Mouse (Mus musculus) right cerebral cortex, postnatal 10 days (tissue): ENCODE measurements around the gene Zfp663.

Experiments used
- DNase-seq, 2 experiments: peaks; one replicate each; pipeline ENCODE4 v3.0.0; 2021; ENCODE audit warnings: low spot score in 2 of 2

The Zfp663 gene

DNA sequence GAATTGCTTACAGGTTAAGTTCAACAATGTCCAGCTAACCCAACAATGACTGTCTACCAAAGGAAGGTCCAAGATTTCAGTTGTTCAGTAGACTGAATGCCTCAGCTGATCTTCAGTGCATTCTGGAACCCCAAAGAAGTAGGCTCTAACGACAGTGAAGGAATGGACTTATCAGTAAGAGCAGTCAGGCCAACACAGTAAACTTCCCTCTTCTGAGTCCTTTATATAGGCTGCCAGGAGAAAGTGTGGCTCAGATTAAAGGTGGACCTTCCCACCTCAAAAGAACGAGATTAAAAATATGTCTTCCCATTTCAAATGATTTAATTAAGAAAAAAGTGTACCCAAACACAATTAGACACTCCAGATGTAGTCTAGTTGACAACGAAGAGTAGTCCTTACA, 1.8 kb upstream of the Zfp663 start:
- DNase-seq = no peak

DNA sequence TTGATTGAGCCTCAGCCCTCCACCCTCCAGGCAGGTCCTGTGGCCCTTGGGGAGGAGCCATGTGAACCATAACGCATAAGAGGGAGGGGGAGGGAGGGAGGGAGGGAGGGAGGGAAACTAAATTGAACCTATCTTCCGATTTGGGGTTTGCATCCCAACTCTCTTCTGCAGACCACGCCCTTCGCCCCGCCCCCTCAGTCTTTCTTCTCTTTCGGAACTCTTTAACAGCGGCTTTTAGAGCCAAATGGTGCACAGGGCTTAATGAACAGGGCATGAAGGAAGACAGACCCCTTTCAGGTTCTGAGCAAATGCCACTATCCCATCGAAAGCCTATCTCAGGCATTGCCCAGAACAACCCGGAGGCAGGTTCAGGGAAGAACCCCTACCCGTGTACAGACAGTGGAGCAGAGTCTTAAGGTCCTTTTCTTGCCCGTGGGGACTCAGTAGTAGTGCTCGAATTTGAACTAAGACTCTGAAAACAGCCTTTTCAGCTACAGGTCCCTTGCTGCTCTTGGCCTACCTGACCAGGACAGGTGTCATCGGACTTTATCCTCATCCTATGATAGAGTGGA, 575 bp downstream of the Zfp663 start:
- peak in 1 of 2 experiments; percentile 32 for DNase-seq

GRCm38 (mm10) chr2:165367047-165367520, 1.4 kb downstream of the Zfp663 start:
- DNase-seq = no peak

DNA sequence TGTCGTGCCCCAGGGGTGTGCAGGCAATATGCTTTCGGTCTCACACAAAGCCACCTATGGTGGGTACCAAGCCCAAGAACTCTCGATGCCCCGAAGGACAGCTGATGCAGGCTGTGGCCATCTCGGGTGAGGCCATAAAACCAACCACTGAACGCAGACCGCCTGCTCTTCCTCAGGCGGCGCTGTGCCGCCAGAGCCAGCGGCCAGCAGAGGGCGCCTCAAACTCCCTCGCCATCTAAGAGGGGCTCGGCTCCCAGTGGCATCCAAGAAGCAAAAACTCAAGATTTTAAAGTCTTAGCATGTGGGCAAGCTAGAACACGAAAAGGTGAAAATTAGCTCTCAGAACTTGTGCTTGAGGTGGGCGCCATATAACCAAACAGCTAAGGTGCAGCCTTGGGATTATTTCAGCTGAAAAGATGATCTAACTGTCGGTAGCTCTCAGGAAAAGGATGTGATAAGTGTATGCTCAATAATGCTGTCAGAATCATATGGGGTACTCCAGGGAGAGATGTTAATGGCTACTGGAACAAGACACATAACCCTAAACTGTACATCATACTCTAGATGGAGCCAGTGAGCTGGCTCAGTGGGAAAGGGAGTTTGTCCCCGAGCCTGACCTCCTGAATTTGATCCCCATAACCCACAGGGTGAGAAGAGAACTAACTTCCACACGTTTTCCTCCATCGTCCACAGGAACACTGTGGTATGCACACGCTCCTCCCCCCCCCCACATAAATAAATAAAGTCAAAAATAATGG, 4.0 kb downstream of the Zfp663 start:
- DNase-seq = peak in 1 of 2 experiments; percentile 78

- DNase-seq = no peak
Measured at GRCm38 (mm10) chr2:165363282-165363681, 5.2 kb downstream of the Zfp663 start.

- peak in 1 of 2 experiments; percentile 69 for DNase-seq
Measured at GRCm38 (mm10) chr2:165360861-165361260, 7.7 kb downstream of the Zfp663 start.

DNA sequence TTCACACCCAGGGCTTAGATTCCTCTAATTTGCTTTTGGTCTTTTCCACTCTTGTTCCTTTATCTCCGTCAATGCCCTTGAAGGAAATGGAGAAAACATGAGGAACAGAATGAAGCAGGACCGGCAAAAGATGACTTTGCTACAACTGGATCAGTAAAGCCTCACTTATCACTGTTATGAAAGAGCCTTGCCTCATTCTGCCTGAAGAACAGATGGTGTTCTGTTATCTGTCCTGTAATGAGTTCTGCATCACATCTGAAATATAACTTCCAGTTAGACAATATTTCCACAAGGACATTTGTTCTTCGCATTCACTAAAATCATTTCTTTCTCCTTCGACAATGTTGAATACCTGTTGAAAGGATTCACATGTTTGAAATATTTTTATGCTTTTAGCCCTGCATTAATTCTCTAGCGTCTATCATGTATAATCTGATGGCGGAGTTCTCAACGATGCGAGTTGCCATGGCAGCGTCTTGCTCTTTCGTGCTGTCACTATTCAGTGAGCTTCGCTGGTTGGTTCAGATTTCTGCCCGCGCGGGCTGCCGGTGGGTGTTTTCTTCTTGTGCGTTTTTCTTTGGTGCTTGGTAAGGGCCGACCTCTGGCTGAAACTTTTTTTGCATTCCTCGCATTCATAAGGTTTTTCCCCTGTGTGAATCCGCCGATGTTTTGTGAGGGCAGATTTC, 16.6 kb downstream of the Zfp663 start:
- DNase-seq = peak; percentile 57 to 72

- DNase-seq = peak; percentile 69 to 71
Measured at GRCm38 (mm10) chr2:165349466-165349865, 19.1 kb downstream of the Zfp663 start.

GRCm38 (mm10) chr2:165346180-165346579, 22.3 kb downstream of the Zfp663 start:
- no peak for DNase-seq

DNA sequence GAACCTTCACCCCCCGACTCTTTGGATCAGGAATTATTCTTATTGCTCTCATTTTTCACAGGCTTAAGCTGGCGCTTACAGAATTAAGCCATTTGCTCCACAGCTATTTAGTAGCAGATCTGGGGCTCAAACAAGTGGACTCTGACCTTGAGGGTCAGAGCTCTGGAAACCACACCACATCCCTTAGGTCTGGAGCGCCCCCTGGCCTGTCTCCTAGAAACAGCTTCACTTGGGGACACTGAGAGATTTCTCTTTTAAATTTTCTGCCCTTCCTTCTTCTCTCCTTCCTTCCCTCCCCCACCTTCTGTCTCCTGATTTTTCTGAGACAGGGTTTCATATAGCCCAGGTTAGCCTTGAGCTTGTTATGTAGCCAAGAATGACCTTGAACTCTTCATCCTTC, 31.3 kb downstream of the Zfp663 start:
- DNase-seq = peak in 1 of 2 experiments; percentile 60

GRCm38 (mm10) chr2:165332610-165333210, 35.8 kb downstream of the Zfp663 start:
- DNase-seq = peak in 1 of 2 experiments; percentile 48

GRCm38 (mm10) chr2:165329703-165330102, 38.8 kb downstream of the Zfp663 start:
- no peak for DNase-seq

DNA sequence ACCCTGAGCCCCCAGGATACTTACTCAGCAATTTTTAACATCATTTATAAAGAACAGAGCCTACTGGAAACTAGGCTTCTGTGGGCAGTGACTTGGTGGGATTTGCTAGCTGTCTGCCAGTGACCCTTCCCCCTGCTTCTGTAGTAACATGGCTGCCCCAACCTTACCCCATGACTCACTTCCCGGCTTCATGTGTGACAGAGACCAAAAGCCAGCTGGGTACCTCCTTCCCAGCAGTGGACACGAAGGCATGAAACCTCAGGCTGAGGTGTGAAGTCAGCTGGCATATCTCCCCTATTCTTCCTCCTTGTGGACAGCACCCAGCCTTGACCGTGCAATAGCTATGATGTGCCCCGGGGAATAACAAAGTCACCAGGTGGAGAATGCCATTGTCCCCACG, 39.8 kb downstream of the Zfp663 start:
- DNase-seq = no peak

DNA sequence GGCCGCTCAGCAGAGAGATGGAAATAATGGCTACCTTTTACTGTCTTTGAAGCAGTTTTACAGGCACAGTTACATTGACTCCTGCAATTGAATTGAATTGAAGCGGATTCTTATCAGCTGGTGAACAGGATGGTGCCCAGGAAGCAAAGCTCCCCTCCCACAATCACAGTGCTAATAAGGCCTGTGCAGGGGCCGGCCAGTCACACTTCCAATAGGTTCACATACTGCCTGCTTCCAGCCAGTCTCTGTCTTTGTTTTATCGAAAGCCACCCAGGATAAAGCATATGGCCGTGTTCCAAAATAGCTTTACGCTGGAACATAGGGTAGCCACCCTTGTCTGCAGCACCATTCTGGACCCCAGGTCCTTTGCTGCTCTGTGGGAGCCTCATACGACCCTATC, 41.1 kb downstream of the Zfp663 start:
- DNase-seq = no peak

GRCm38 (mm10) chr2:165326304-165327190, 42.0 kb downstream of the Zfp663 start, which contains the start of gene Elmo2:
Elmo2 (minus strand) TSS chr2:165326479.
- peak; percentile 98 for DNase-seq

GRCm38 (mm10) chr2:165325521-165326303, 42.8 kb downstream of the Zfp663 start:
- DNase-seq = peak in 1 of 2 experiments; percentile 52

DNA sequence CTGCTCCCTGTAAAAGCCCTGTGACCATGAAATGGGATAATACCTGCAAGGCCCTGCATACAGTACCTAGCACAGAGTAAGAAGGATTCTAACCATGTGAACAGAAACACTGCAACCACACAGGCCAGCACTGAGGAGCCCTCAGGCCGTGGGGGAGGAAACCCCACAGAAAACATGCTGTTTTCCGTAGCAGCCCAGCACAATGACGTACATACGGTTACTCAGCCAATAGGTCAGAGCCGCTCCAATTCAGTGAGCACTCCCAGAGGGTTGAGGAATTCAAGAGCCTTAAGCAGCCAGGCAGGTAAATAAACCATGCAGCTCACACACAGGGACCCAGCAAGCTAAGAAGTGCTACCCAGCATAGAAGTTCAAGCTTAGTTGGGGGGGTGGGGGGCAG, 44.6 kb downstream of the Zfp663 start:
- no peak for DNase-seq

GRCm38 (mm10) chr2:165323484-165323883, 45.0 kb downstream of the Zfp663 start:
- peak in 1 of 2 experiments; percentile 50 for DNase-seq

- DNase-seq = no peak
Measured at GRCm38 (mm10) chr2:165321981-165322735, 46.4 kb downstream of the Zfp663 start.
